Mouse (Mus musculus): ENCODE results near the gene Atg4b.
"Not testable (repeated sequence)": the region's sequence is repeated elsewhere in the genome, so short reads cannot be mapped to it uniquely, and the experiment has no call there.

Gene Atg4b

DNA sequence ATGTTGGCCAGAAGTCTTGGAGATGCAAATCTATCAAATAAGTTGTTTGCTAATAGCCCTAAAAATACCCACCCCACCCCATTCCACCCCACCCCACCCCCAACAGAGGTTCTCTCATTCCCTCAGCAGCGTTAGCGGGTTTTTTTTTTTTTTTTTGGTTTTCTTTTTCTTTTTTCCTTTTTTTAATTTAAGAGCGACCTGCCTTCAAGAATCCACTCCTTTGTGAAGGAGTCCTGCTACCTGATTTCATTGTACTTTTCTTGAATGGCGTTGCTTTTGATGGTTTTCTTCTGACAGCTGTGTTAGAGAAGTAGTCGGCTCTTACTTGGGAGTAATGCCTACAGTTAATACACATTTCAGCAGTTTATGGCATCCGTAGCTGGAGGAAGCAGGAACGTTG is 4.3 kb downstream of the Atg4b start:
- DNase-seq (ENCODE audit: low read depth) = no peak

DNA sequence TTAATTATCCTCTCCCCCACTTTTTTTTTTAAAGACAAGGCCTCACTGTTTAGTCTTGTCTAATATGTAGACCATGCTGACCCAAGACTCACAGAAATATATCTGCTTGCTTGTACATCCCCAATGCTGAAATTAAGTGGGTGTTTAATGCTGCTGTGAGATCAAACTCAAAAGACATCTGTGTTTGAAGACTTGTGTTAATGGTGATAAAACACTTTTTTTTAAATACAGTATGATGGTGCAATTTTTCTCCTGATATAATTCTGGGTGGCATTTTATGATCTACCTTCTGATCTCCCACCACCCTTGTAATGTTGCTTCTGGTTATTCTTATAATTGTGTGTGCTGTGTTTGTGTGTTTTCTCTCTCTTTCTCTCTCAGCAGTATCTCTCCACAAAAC is 4.9 kb downstream of the Atg4b start:
- DNase-seq (ENCODE audit: low read depth) = no peak

DNA sequence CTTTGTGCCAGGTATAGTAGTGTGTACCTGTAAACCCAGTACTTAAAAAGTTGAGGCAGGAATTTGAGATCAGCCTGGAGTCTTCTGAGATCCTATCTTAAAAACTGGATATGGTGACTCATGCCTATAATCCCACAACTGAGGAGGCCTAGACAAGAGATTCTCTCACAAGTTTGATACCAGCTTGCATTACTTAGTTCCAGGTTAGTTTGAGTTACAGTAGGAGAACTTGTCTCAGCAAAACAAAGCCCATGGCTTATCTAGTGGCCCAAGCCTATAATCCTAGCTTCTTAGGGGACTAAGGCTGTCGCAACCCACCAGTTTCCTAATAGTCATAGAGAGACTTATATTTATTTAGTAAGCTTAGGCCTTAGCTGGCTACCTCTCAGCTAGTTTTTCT is 8.8 kb downstream of the Atg4b start:
- no peak for DNase-seq (ENCODE audit: low read depth)

DNA sequence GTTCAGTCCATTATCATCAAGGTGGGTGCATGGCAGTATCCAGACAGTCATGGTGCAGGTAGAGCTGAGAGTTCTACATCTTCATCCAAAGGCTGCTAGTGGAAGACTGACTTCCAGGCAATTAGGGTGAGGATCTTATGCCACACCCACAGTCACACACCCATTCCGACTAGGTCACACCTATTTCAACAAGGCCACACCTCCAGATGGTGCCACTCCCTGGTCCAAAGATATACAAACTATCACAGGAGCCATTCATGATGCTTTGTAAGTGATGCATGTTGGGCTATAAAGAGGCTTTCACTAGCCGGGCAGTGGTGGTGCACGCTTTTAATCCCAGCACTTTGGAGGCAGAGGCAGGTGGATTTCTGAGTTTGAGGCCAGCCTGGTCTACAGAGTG is 12.2 kb downstream of the Atg4b start:
- DNase-seq (ENCODE audit: low read depth) = not testable (repeated sequence)

DNA sequence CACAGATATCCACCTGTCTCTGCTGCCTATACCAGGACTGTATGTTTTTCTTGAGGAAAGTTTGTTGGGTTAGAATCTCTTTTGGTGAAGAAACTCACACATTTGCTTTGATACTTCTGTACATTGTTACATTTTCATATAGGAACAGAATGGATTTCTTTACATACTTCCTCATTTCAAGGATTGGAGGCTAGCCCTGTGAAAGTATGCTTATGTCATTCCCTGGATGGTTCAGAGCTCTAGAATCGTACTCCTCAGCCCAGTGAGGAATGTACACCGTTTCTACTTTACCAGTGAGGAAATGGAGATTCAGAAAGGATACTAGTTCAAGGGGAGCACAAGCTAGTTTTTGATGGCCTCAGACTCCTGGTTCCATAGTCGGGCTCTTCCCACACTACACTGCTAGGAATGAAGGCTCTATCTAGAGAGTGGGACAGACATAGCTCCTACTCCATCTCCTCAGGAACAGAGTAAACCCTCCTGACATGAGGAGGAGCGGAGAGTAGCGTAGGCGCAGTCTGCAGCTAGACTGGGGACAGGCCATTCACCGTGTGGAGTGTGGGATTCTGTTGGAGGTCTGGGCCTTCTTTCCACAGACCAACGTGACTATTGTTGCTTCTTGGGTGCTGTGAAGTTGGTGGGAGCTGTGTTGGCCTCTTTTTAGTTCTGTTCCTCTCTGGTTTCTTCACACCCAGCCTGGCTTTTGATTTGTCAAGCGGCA is 13.7 kb downstream of the Atg4b start:
- no peak for DNase-seq (ENCODE audit: low read depth)

DNA sequence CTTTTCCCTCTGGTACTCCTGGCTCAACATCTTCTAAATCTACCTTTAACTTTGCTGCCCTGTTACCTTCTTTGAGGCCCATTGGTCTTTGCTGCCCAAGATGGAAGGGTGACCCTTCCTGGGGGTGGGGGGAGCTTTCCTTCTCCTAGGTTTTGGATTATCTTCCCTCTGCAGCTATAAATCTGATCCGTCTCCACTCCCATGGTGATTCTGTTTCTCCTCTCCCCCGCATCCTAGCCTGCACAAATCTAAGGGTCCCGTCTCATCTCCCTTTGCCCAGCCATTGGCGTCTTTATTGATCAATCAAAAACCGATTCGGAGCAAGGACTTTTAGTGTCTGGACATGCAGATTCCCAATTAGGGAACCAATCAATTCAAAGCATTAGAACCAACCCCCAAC is 16.3 kb downstream of the Atg4b start:
- DNase-seq (ENCODE audit: low read depth) = no peak

DNA sequence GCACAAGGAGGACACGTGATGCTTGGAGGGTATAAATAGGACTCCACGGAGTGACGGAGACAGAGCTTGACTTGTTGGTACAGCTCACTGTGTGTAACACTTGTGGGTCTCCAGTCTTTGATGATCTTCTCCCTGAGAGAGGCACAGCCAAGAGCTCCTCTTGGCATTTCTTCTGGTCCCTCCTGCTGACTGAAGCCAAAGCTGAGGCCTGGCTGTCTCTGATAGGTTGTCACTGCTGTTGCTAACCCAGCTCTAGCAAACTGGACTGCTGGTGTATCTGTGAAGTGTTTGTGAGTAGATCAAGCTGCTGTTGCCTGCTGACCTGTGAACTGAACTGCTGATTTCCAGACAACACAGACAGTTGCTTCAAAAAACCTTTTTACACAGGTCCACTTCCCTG is 18.6 kb downstream of the Atg4b start:
- DNase-seq (ENCODE audit: low read depth) = no peak

DNA sequence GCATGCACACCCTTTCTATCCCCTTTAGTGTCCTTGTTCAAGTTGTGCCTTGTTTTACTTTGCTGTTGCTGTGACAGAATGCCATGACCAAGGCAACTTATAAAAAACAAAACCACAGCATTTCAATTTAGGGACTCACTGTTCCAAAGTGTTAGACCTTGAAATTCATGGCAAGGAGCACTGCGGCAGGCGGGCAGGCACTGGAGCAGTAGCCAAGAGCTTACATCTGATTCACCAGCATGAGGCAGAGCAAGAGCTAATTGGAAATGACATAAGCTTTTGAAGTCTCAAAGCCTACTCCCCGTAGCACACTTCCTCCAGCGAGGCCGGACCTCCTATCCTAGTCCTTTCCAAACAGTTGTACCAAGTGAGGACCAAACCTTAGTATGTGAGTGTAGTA is 25.4 kb downstream of the Atg4b start:
- DNase-seq (ENCODE audit: low read depth) = no peak

DNA sequence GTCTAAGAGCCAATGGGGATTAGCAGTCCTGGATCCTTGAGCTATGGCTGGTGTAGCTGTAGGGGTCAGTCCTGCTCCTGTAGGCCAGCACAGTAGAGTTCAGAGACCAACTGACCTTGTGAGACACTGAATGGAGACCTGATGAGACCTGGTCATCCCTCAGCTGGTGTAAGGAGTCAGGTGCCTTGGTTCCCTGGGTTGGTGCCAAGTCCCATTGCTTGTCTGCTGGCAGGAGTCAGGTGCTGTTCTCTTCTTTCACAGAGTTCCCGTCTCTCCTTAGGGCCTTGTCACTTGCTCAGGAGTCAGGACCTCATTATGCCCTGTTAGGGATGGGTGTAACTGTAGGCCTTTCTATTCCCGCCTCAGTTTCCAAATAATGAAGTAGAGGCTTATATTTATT is 35.6 kb downstream of the Atg4b start:
- no peak for DNase-seq (ENCODE audit: low read depth)

DNA sequence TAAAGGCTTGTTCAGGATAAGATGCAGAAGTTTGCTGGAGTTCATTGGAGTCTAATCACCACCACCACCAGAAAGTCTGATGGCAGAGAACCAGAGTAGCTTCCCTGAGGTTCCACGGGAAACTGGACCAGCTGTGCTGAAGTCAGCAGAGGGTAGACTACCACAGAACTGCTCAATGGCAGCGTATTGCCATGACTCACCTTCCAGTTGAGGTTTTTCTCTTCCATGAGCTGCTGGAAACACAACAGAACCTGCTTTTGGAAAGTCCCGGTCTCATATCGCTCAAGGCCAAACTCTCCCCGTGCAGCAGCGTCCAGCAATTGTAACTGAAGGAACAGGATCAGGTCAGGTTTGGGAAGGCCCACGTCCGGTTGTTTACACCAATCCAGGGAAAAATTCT is 43.2 kb downstream of the Atg4b start:
- DNase-seq (ENCODE audit: low read depth) = no peak

DNA sequence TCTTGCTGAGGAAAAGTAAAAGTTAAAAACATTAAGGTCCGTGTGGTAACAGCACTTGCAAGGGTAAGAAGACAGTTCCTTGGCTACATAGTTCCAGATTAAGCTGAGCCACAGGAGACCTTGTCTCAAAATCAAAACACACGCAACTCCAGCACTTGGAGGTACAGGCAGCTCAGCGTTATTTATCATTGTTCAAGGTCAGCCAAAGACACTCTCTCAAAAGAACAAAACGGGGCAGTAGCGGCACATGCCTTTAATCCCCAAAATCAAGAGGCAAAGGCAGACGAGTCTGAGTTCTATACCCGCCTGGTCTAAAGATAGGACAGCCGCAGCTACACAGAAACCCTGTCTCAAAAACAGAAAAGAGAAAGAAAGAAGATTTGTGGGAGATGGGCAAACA is 44.6 kb downstream of the Atg4b start:
- no peak for DNase-seq (ENCODE audit: low read depth)

DNA sequence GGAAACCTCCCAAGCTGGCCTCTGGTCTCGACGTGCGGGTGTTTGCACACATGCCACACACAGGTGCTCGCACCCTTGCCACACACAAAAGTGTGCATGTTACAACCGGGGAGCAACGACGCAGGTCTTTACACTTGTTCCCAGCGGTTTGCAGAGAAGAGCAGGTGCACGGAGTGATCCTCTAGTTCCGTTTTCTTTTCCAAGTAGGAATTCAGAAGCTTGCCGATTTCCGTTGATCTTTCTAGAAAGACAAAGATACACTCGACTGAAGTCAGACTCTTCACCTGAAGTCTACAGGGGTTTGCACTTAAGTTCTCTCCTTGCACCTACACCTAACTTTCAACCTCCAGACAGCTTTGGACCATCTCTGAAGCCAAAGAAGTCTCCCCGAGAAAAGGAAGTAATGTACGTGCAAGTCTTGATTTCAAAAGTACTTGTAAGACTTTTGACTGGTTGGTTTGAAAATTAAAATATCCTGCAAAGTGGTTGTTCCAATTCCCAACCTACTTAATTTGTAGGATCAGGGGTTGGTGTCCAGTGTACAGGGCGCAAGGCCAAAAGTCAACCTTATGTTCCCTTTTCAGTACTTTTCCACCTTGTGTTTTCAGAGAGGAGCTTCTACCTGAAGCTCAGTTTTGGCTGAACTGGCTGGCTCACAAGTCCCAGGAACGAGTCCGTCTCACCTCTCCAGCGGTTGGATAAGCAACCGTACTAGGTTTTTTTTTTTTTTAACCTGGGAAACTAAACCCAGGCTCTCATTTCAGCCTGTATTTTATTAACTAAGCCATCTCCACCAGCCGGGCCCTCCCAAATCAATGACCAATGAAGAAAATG is 49.6 kb downstream of the Atg4b start:
- DNase-seq (ENCODE audit: low read depth) = no peak

DNA sequence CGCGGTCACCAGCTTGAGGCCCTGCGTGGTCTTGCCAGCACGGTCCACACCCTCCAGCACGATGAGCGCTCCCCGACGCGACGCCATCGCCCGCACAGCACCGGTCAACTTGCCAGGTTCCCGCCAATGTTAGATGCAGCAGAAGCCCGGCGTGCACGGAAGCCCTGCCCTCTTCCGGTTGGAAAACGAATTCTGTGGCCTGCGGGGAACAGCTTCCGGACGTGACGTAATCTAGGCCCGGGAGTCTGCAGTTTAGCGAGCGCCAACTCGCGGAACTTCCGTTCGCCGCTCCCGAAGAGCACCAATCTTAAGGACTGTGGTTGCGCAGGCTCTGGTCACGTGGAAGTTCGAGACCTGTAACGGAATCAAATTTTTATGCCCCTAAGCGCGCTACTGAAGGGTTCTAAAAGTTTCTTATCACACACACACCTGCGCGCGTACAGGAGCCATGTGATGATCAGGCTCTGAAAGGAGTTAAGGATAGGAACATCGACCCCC is 50.5 kb downstream of the Atg4b start, which contains the start of gene Dtymk:
Dtymk (minus strand) TSS at position 194 of the 498 bp plus-strand sequence.
- DNase-seq (ENCODE audit: low read depth) = peak; percentile 92

DNA sequence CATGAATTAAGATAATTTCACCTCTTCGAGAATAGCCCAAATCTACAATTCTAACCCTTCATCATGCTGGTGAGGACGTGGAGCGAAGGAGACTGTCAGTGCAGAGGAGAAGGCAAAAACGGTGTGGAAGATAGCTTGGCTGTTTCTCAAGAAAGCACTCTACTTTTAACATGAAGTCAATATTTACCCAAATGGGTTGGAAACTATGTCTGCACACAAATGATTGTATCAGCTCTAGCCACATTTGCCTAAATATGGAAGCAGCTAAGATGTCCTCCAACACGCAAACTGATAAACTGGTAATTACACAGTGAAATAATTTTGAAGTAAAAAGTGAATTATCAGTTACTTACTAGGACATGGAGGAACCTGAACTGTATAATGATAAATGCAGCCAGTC is 51.5 kb downstream of the Atg4b start:
- DNase-seq (ENCODE audit: low read depth) = peak; percentile 58

DNA sequence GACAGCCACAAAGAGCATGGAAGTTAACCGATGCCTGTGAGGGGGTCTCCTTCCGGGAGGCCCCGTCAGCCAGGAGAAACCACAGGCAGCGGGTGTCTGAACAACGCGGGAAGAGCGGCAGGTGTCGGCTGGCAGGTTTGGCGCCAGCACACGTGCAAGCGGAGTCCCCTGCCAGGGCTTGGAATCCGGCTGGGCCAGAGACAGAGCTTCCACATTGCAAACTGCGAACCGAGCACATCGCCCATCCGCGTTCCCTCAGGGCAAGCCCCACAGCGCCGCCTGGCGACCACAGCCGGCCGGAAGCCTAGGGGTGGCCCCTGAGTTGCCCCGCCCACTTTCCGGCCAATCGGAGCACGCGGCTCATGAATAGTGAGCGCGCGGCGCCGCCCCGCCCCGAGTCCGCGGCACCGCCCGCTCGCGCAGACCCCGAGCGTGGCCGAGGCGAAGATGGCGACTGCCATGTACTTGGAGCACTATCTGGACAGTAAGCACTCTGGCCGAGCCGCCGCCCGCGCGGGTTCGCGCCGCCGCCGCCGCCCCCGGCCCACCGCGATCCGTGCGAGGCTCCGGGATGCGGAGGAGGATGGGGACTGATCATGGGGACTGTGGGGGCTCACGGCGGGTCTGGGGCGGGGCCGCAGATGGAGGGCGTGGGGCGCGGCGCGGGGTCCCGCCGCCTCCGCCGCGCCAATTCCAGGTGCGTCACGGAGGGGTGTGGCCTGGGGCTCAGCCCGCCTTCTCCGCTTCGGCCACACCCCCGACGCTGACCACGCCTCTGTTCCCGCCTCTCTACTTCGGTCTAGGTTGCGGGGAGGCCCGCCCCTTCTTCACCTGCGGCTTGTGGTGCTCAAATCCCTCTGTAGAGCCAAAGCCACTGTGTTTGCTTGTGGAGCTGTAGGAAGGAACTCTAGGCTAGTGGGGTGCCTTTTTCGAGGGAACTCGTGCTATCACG is 52.5 kb downstream of the Atg4b start, which contains the start of gene Ing5:
Ing5 (plus strand) TSS at position 410 of the 952 bp plus-strand sequence.
- DNase-seq (ENCODE audit: low read depth) = peak; percentile 93

DNA sequence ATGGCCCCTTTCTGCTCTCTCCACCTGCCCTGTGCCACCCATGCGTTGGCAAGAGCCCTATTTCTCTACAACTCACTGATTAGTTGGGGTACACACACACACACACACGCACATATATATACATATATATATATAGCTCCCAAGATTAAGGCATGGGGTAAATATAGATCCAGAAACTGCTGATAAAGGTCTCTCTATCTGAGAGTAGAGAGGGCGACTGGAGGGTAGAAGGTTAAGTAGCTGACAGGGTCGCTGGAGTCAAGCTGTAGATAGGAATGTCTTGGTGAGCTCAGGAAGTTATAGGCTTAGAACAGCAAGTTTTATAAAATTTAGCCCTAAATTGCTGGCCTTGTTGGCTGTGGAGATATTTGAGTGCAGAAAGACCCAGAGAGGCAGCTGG is 53.5 kb downstream of the Atg4b start:
- no peak for DNase-seq (ENCODE audit: low read depth)

DNA sequence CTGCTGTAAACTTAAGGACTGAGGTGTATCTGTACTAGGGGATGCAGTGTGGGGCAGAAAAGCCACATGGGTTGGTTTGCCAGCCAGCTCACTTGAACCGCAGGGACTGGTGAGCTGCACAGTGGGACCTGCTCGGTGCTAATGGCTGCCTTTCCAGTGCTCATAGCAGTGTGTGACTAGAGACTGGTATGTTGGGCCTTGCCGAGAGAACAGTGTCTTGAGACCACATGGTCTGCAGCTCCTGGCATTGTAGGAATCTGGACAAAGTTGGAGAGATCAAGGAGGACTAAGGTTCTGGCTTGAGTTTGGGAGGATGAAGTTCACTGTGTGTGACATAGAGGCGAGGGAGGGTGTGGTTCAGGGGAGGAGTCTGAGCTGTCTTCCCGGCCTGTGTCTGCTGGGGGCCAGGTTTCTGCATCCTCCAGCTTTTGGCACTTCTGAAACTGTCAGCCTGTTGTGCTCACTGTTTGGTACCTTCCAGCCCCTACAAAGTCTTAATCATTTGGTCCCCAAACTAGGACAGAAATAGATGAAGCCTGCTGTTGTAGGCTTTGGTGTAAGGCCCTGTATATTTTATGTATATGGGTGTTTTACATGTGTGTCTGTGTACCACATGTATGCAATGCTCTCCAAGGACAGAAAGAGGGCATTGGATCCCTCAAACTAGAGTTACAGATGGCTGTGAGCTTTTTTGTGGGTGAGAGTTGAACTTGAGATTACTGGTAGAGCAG is 54.1 kb downstream of the Atg4b start:
- DNase-seq (ENCODE audit: low read depth) = peak; percentile 45

DNA sequence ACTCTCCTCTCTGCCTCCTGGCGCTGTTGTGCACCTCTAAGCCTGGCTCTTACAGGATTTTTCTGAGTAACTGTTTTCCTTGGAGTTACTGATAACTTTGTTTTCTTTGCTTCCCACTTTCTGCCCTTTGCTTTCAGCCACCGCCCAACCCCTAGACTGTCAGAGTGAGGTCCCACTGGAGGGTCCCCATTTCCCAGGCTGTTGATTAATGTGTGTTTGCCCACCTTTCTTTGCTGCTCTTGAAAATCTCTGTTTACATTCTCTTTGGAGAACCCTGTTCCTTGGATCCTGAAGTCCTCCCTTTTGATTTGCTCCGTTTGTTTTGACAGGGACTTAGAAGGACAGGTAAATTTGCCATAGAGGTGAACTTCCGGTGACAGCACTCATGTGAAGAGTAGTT is 57.6 kb downstream of the Atg4b start:
- no peak for DNase-seq (ENCODE audit: low read depth)

DNA sequence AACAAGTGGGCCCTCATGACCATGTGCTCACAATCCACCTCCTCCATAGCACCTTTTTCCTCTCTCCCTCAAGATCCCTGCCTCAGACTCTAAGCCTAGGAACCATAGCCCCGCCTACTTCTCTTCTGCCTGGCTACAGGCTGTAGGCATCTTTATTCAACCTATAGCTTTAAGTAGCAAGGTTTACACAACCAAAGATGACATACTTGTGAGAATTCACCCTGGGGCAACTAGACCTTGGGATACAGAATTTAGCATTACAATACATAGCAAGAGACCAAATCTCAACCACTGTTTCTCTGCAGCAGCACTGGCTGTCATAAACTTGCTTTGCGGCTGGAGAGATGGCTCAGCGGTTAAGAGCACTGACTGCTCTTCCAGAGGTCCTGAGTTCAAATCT is 58.7 kb downstream of the Atg4b start:
- no peak for DNase-seq (ENCODE audit: low read depth)

DNA sequence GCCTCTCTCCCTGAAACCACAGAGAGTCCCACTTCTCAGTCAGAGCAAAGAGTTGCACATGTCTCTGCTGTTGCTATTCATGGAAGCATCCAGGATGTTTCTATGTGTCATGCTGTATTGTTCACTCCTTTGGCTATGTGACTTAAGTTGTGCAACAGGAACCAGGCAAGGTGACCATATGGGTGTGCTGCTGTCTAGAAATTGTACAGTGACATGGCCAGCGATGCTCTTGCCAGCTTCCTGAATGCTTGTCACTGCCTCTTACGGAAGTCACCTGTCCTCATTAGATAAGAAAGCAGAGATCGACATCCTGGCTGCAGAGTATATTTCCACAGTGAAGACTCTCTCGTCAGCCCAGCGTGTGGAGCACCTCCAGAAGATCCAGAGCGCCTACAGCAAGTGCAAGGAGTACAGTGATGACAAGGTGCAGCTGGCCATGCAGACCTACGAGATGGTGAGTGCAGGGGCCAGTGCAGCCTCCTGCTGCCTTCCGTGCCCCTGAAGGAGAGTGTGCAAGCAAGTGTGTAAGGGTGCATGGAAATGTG is 60.3 kb downstream of the Atg4b start:
- no peak for DNase-seq (ENCODE audit: low read depth)
